Mouse (Mus musculus): ENCODE results near the gene Emg1. TPM values are rescaled to one million over a fixed set of nuclear protein-coding genes. Genes with fewer than 3 reads are reported as not detected.

The Emg1 gene
- polyA plus RNA-seq, 1 experiment from 2014 or later = 254 TPM

DNA sequence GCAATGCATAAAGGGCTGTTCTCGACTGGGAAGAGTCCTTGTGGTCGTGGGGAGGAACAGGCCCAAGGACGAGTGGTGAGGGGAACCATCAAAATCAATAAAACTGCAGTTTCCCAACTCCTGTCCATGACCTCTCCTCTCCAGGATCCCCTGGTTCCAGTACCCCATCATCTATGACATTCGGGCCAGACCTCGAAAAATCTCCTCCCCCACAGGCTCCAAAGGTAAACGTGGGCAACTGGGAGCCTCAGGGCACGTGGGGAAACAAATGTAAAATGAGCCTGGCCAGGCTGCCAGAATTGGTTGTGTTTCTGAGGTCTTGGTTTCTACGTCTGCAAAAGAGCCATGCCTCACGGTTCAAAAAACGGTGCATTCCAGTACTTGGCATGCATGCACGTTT, 940 bp upstream of the Emg1 start:
- Histone ChIP-seq H3K9ac (replicated peaks; ENCODE audit: low read length) (peak overlapping the region; percentile 87), H3K36me3 (replicated peaks; ENCODE audit: control insufficient read depth, insufficient read depth, low read depth, low read length) (peaks cover 10% of the 10 kb centered on the region), H3K9me3 (replicated peaks; ENCODE audit: control insufficient read depth, low read length) (no peaks in the 10 kb centered on the region), H3K4me1 (ENCODE audit: control insufficient read depth, insufficient read depth, low read length) (no peaks in the 10 kb centered on the region; the same call in 1 of the 2 replicates), H3K27me3 (ENCODE audit: control insufficient read depth, insufficient read depth, low read length) (no peaks in the 10 kb centered on the region), H3K4me2 (ENCODE audit: low read depth, low read length) (peak overlapping the region; percentile 89), H3K27ac (replicated peaks; ENCODE audit: low read depth, low read length) (peak overlapping the region; percentile 53; the same call in 1 of the 2 replicates), H3K4me3 (ENCODE audit: low read depth, low read length) (peak overlapping the region; percentile 70)
- 16% methylated on average over 11 of the region's 11 CpGs for WGBS
- ATAC-seq (replicated peaks; ENCODE audit: insufficient number of reproducible peaks, low FRiP score, low TSS enrichment, low read depth) = no peak
- no peak for DNase-seq (ENCODE audit: low spot score)

DNA sequence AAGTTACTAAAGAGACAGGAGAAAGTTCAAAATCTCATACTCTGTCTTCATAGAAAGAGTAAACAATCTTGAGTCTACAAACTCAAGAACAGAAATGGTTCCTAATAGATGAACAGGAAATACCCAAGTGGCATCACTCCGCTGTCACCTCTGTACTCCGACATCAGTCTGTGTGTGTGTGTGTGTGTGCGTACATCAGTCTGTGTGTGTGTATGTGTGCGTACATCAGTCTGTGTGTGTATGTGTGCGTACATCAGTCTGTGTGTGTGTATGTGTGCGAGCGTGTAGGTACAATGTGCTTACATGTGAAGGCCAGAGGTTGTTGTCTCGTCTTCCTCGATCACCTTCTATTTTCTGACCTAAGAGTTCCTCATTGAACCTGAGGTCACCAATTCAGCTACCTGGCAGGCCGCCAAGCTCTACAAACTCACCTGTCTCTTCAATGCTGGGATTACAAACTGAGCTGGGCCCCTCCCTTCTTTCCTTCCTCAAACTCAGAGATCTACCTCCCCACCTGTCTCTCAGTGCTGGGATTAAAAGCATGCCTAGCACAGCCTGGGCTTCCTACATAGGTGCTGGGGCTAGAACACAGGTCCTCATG, 3.6 kb downstream of the Emg1 start:
- Histone ChIP-seq H3K4me3 (ENCODE audit: low read depth, low read length) (no peak overlapping the region), H3K27me3 (ENCODE audit: control insufficient read depth, insufficient read depth, low read length) (no peaks in the 10 kb centered on the region), H3K9ac (replicated peaks; ENCODE audit: low read length) (no peak overlapping the region), H3K27ac (replicated peaks; ENCODE audit: low read depth, low read length) (no peak overlapping the region), H3K36me3 (replicated peaks; ENCODE audit: control insufficient read depth, insufficient read depth, low read depth, low read length) (peaks cover 3% of the 10 kb centered on the region; the same call in 1 of the 2 replicates), H3K4me1 (ENCODE audit: control insufficient read depth, insufficient read depth, low read length) (no peaks in the 10 kb centered on the region), H3K4me2 (ENCODE audit: low read depth, low read length) (no peak overlapping the region), H3K9me3 (replicated peaks; ENCODE audit: control insufficient read depth, low read length) (no peaks in the 10 kb centered on the region)
- DNase-seq (ENCODE audit: low spot score) (no peak), ATAC-seq (replicated peaks; ENCODE audit: insufficient number of reproducible peaks, low FRiP score, low TSS enrichment, low read depth) (no peak)
- WGBS = 98% methylated on average over 10 of the region's 10 CpGs

DNA sequence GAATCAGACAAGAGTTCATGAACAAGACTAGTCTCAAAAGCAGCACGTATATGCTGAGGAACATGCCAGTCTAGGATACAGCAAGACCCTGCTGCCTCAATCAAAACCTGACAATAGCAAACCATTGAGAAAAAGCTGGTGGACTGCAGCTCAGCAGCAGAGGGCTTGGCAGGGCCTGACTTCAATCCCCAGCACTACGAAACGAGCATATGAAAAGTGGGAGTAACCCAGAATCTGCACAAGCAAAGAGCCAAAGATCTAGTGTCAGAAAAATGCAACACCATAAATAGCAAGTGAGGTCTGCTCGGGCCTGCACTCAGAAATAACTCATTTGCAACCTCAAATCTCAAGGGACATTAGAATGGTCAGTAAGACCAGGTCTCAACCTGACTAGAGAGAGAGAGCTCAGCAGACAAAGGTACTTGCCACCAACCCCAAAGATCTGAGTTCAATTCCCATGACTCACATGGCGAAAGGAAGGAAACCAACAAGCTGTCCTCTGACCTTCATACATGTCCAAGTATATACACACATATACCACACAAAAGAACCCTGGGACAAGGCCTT, 5.8 kb downstream of the Emg1 start:
- Histone ChIP-seq H3K27ac (replicated peaks; ENCODE audit: low read depth, low read length) (no peak overlapping the region), H3K36me3 (replicated peaks; ENCODE audit: control insufficient read depth, insufficient read depth, low read depth, low read length) (peaks cover 3% of the 10 kb centered on the region; the same call in 1 of the 2 replicates), H3K9me3 (replicated peaks; ENCODE audit: control insufficient read depth, low read length) (no peaks in the 10 kb centered on the region), H3K27me3 (ENCODE audit: control insufficient read depth, insufficient read depth, low read length) (no peaks in the 10 kb centered on the region), H3K4me3 (ENCODE audit: low read depth, low read length) (no peak overlapping the region), H3K4me2 (ENCODE audit: low read depth, low read length) (no peak overlapping the region), H3K4me1 (ENCODE audit: control insufficient read depth, insufficient read depth, low read length) (no peaks in the 10 kb centered on the region), H3K9ac (replicated peaks; ENCODE audit: low read length) (no peak overlapping the region)
- DNase-seq (ENCODE audit: low spot score) (no peak), ATAC-seq (replicated peaks; ENCODE audit: insufficient number of reproducible peaks, low FRiP score, low TSS enrichment, low read depth) (no peak)
- WGBS = 88% methylated on average over 5 of the region's 5 CpGs

DNA sequence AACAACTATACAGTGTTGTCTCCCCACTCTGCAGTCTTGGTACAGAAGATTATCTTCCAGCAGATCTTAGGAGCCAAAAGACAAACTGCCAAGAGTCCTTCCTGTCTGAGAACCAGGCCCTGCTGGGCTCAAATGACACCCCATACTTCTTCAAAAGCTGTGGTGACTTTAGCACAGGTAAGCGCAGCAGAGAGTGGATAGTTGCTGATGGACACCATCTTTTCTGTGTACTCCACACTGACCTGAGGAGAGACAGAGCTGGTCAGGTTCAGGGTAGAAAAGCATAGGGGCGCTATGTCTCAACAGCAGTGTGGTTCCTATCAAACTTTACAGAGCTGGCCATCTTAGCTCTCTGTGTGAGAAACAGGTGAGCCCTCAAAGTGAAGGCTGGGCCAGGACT, 7.6 kb downstream of the Emg1 start:
- ATAC-seq (replicated peaks; ENCODE audit: insufficient number of reproducible peaks, low FRiP score, low TSS enrichment, low read depth) = no peak
- Histone ChIP-seq H3K4me2 (ENCODE audit: low read depth, low read length) (no peak overlapping the region), H3K36me3 (replicated peaks; ENCODE audit: control insufficient read depth, insufficient read depth, low read depth, low read length) (peaks cover 3% of the 10 kb centered on the region; the same call in 1 of the 2 replicates), H3K9me3 (replicated peaks; ENCODE audit: control insufficient read depth, low read length) (no peaks in the 10 kb centered on the region), H3K4me3 (ENCODE audit: low read depth, low read length) (no peak overlapping the region), H3K27me3 (ENCODE audit: control insufficient read depth, insufficient read depth, low read length) (no peaks in the 10 kb centered on the region), H3K4me1 (ENCODE audit: control insufficient read depth, insufficient read depth, low read length) (no peaks in the 10 kb centered on the region), H3K27ac (replicated peaks; ENCODE audit: low read depth, low read length) (no peak overlapping the region), H3K9ac (replicated peaks; ENCODE audit: low read length) (no peak overlapping the region)
- DNase-seq (ENCODE audit: low spot score) = no peak
- WGBS = 94% methylated on average over 2 of the region's 2 CpGs

DNA sequence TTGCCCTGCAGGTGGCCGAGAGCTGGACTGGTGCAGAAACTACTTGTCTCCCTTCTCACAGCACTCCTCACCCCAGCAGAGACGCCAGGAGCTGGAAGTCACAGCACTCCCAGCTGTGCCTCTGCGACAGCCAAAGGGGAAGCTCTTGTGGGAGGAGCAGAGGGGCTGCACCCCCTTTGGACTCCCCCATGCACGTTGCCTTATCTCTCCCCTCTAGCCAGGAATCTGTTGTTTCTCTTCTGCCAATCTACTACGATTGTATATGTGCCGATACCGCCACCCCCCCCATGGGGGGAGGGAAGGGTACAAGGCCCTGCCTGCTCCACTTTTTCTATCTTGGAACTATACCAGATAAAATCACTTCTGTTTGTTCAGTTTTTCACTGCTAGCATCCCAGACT, 8.2 kb downstream of the Emg1 start:
- Histone ChIP-seq H3K9ac (replicated peaks; ENCODE audit: low read length) (no peak overlapping the region), H3K27me3 (ENCODE audit: control insufficient read depth, insufficient read depth, low read length) (no peaks in the 10 kb centered on the region), H3K9me3 (replicated peaks; ENCODE audit: control insufficient read depth, low read length) (no peaks in the 10 kb centered on the region), H3K4me3 (ENCODE audit: low read depth, low read length) (no peak overlapping the region), H3K4me1 (ENCODE audit: control insufficient read depth, insufficient read depth, low read length) (no peaks in the 10 kb centered on the region), H3K36me3 (replicated peaks; ENCODE audit: control insufficient read depth, insufficient read depth, low read depth, low read length) (peaks cover 3% of the 10 kb centered on the region; the same call in 1 of the 2 replicates), H3K4me2 (ENCODE audit: low read depth, low read length) (no peak overlapping the region), H3K27ac (replicated peaks; ENCODE audit: low read depth, low read length) (no peak overlapping the region)
- DNase-seq (ENCODE audit: low spot score) (no peak), ATAC-seq (replicated peaks; ENCODE audit: insufficient number of reproducible peaks, low FRiP score, low TSS enrichment, low read depth) (no peak)
- WGBS = 75% methylated on average over 7 of the region's 7 CpGs

DNA sequence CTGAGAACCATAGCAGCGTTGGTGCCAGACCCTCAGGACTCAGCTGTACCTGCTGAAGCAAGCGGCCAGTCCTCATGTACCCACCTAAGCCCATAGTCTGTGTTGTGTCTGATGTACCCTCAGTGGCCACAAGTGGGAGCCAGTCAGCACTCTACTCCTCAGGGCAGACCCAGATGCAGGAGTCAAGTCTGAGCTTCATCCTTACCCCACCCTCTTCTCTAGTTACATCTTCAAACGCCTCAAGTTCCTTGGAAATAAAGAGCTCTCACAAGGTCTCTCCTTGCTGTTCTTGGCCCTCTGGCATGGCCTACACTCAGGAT, 9.2 kb downstream of the Emg1 start:
- peak; percentile 79 for DNase-seq (ENCODE audit: low spot score)
- Histone ChIP-seq H3K4me1 (ENCODE audit: control insufficient read depth, insufficient read depth, low read length) (no peaks in the 10 kb centered on the region), H3K4me3 (ENCODE audit: low read depth, low read length) (no peak overlapping the region), H3K4me2 (ENCODE audit: low read depth, low read length) (no peak overlapping the region), H3K27me3 (ENCODE audit: control insufficient read depth, insufficient read depth, low read length) (no peaks in the 10 kb centered on the region), H3K27ac (replicated peaks; ENCODE audit: low read depth, low read length) (no peak overlapping the region), H3K36me3 (replicated peaks; ENCODE audit: control insufficient read depth, insufficient read depth, low read depth, low read length) (peaks cover 3% of the 10 kb centered on the region; the same call in 1 of the 2 replicates), H3K9ac (replicated peaks; ENCODE audit: low read length) (no peak overlapping the region), H3K9me3 (replicated peaks; ENCODE audit: control insufficient read depth, low read length) (no peaks in the 10 kb centered on the region)
- WGBS = 51% methylated on average over 3 of the region's 3 CpGs
- peak; percentile 60 for ATAC-seq (replicated peaks; ENCODE audit: insufficient number of reproducible peaks, low FRiP score, low TSS enrichment, low read depth)

DNA sequence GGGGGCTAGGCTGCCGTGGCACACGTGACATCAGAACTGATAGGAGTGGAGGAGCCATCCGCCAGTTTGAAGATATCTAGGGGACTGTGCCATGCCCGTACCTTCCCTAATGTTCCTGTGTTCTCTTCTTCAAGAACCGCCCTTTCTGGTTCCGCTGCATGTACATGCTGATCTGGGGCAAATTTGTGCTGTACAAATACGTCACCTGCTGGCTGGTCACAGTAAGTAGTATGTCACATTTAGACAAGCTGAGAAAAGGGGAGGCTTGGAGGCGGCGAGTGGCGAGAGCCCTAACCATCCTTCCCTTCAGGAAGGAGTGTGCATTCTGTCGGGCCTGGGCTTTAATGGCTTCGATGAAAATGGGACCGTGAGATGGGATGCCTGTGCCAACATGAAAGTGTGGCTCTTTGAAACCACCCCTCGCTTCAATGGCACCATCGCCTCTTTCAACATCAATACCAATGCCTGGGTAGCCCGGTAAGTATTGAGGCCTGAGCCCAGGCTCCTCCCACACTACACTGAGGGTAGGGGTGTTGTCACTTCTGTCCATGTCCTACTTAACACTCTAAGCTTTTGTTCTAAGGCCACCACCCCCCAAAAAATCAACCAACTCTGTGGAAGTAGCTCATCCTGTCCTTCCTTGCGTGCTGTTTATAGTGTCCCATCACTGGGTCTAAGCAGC, 9.7 kb downstream of the Emg1 start:
- Histone ChIP-seq H3K4me2 (ENCODE audit: low read depth, low read length) (no peak overlapping the region), H3K9ac (replicated peaks; ENCODE audit: low read length) (no peak overlapping the region), H3K27me3 (ENCODE audit: control insufficient read depth, insufficient read depth, low read length) (no peaks in the 10 kb centered on the region), H3K9me3 (replicated peaks; ENCODE audit: control insufficient read depth, low read length) (no peaks in the 10 kb centered on the region), H3K27ac (replicated peaks; ENCODE audit: low read depth, low read length) (no peak overlapping the region), H3K36me3 (replicated peaks; ENCODE audit: control insufficient read depth, insufficient read depth, low read depth, low read length) (peaks cover 3% of the 10 kb centered on the region; the same call in 1 of the 2 replicates), H3K4me3 (ENCODE audit: low read depth, low read length) (no peak overlapping the region), H3K4me1 (ENCODE audit: control insufficient read depth, insufficient read depth, low read length) (no peaks in the 10 kb centered on the region)
- 92% methylated on average over 17 of the region's 17 CpGs for WGBS
- no peak for ATAC-seq (replicated peaks; ENCODE audit: insufficient number of reproducible peaks, low FRiP score, low TSS enrichment, low read depth)
- DNase-seq (ENCODE audit: low spot score) = no peak

DNA sequence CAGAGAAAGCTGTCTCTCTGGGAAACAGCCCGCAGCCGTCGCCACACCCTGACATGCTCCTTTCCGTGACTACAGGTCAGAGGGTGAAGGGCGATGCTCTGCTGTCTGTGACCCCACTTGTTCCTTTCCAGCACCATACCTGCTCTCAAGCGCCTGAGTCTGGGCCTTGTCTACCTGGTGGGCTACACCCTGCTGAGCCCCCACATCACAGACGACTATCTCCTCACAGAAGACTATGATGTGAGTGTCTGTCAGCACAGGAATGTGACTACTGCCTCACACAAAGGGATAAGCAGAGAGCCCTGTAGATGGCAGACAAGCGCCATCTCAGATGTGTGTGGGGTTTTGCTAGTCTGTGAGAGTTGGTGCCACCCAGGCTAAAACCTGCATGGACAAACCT, 10.6 kb downstream of the Emg1 start:
- ATAC-seq (replicated peaks; ENCODE audit: insufficient number of reproducible peaks, low FRiP score, low TSS enrichment, low read depth) = no peak
- H3K27ac ChIP-seq (replicated peaks; ENCODE audit: low read depth, low read length) = no peak overlapping the region
- H3K9me3 ChIP-seq (replicated peaks; ENCODE audit: control insufficient read depth, low read length) = no peaks in the 10 kb centered on the region
- no peak overlapping the region for H3K4me2 ChIP-seq (ENCODE audit: low read depth, low read length)
- H3K36me3 ChIP-seq (replicated peaks; ENCODE audit: control insufficient read depth, insufficient read depth, low read depth, low read length) = peaks cover 3% of the 10 kb centered on the region; the same call in 1 of the 2 replicates
- no peaks in the 10 kb centered on the region for H3K27me3 ChIP-seq (ENCODE audit: control insufficient read depth, insufficient read depth, low read length)
- DNase-seq (ENCODE audit: low spot score) = no peak
- no peak overlapping the region for H3K9ac ChIP-seq (replicated peaks; ENCODE audit: low read length)
- 76% methylated on average over 8 of the region's 8 CpGs for WGBS
- no peaks in the 10 kb centered on the region for H3K4me1 ChIP-seq (ENCODE audit: control insufficient read depth, insufficient read depth, low read length)
- H3K4me3 ChIP-seq (ENCODE audit: low read depth, low read length) = no peak overlapping the region

Data from embryonic facial prominence, embryonic 11.5 days (tissue).